Mouse (Mus musculus) inflammation-experienced regulatory T-cells, adult 16 weeks (primary cell): Measurements from ENCODE around the gene Gckr. TPM values are rescaled to one million over a fixed set of nuclear protein-coding genes. Genes with fewer than 3 reads are reported as not detected.

Source experiments
- polyA plus RNA-seq: library from polyadenylated mRNA; unstranded; fragments of 100-300 nt; shearing (Covaris generic); gene quantifications from one replicate; pipeline ENCODE4 v1.2.1, GENCODE M21; 2017

Gckr gene
- not detected for polyA plus RNA-seq

GRCm38 (mm10) chr5:31297047-31297757, at the start of gene Gckr:
Gene Gckr (plus strand): TSS chr5:31297443.

GRCm38 (mm10) chr5:31251541-31252101, 45.6 kb upstream of the Gckr start, which contains the start of gene Krtcap3:
Gene Krtcap3 (plus strand): TSS chr5:31251691.

DNA sequence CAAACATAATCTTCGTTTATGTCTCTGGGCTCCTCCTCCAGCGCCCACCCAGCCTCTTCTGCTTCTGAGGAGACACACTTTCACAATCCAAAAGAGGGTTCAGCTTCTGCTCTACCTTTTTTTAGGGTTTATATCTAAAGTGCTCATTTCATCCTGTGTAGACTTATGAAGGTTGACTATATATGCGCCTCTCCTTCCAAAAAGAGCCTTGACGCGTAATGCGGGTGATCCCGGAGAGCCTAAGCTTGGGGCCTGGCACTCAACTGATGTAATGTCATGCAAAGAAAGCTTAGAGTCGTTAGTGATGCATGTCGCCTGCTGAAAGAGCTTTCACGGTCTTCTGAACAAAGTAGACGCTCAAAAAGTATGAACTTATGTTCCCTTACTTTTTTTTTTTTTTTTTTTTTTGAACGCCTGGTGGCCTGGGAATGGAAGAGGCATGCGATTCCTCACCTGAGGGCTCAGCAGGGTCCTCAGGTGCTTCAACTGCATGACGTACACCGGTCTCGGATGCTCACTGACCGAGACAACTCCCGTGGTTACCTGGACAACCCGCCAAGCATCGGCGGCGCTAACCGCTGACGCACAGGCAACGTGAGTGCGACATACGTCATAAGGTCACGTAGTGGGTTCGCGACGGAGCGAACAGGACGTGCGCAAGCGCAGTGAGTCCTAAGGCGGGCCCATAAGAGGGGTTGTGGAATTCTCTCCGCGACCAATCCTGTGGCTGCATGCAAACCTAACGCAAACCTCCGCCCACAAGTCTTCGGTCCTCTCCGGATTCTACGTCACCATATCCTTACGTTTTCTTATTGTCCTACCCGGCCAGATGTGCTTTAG, 6.5 kb upstream of the Gckr start, which contains the start of gene Ift172:
Gene Ift172 (minus strand): TSS at position 596 of the 840 bp plus-strand sequence.

DNA sequence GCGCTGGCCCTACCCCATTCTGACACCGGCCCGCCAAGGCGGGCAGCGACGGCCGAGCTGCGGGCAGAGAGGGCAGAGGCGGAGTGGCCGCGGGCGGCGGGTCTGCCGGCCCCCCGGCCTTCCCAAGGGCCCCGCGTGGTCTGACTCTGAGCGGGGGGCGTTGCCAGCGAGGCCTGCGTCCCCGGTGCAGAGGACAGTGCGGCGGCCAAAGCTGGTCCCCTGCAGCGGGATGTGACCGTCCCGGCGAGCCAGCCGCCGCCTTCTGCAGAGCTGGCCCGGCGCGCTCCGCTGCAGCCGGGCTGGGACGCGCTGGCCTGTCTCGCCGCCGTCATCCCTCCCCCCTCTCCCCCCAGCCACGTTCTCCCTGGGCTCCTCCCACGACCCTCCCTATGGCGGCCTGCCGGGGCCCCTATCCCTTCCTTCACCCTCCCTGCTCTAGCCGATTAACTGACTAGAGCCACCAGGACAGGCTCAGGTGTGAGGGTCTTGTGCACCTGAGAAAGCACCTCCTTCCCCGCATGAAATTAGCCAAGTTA, 1.6 kb upstream of the Gckr start, which contains the start of gene Fndc4:
Gene Fndc4 (minus strand): TSS at position 475 of the 536 bp plus-strand sequence.

Other genes starting within 250 kb of the Gckr start
- 94.0 TPM for gene Atraid, start 249.1 kb upstream of the Gckr start, polyA plus RNA-seq
- 15.0 TPM for gene Slc5a6, start 248.5 kb upstream of the Gckr start, polyA plus RNA-seq
- 32.5 TPM for gene Cad, start 242.7 kb upstream of the Gckr start, polyA plus RNA-seq
- not detected for gene Dnajc5g, start 191.2 kb upstream of the Gckr start, polyA plus RNA-seq
- 0.72 TPM for gene Slc30a3, start 189.2 kb upstream of the Gckr start, polyA plus RNA-seq
- gene Trim54, start 180.7 kb upstream of the Gckr start, polyA plus RNA-seq = not detected
- not detected for gene Ucn, start 158.6 kb upstream of the Gckr start, polyA plus RNA-seq
- 47.9 TPM for gene Mpv17, start 143.2 kb upstream of the Gckr start, polyA plus RNA-seq
- 1.2 TPM for gene Gm29609, start 117.5 kb upstream of the Gckr start, polyA plus RNA-seq
- gene Gtf3c2, start 117.3 kb upstream of the Gckr start, polyA plus RNA-seq = 122 TPM
- 148 TPM for gene Snx17, start 104.2 kb upstream of the Gckr start, polyA plus RNA-seq
- gene Eif2b4, start 104.0 kb upstream of the Gckr start, polyA plus RNA-seq = 98.6 TPM
- gene Zfp513, start 95.1 kb upstream of the Gckr start, polyA plus RNA-seq = 37.1 TPM
- gene Ppm1g, start 76.8 kb upstream of the Gckr start, polyA plus RNA-seq = 67.4 TPM
- 209 TPM for gene Nrbp1, start 56.6 kb upstream of the Gckr start, polyA plus RNA-seq
- not detected for gene Gm9970, start 56.2 kb upstream of the Gckr start, polyA plus RNA-seq
- 45.4 TPM for gene Krtcap3, start 45.8 kb upstream of the Gckr start, polyA plus RNA-seq
- 10.7 TPM for gene Ift172, start 6.3 kb upstream of the Gckr start, polyA plus RNA-seq
- gene Fndc4, start 1.4 kb upstream of the Gckr start, polyA plus RNA-seq = not detected
- 63.9 TPM for gene Zfp512, start 155.0 kb downstream of the Gckr start, polyA plus RNA-seq
- 0.17 TPM for gene 4930548H24Rik, start 188.3 kb downstream of the Gckr start, polyA plus RNA-seq
- gene Gpn1, start 197.3 kb downstream of the Gckr start, polyA plus RNA-seq = 47.4 TPM
- gene Slc4a1ap, start 229.6 kb downstream of the Gckr start, polyA plus RNA-seq = 57.0 TPM
- gene Supt7l, start 230.4 kb downstream of the Gckr start, polyA plus RNA-seq = 27.7 TPM